Mouse (Mus musculus) limb, embryonic 14.5 days (tissue): ENCODE measurements at regions not wholly inside any gene's neighbourhood (a gene's known extent, or its start where the extent isn't known, plus 50 kb on each side); places are given as distances from the start of the nearest gene placed in this dataset.

ENCODE experiments used
- ATAC-seq: fragments of 200-750 bp; cut with Nextera tagmentation; 2 replicates; pipeline ENCODE4 v1.8.0; 2017; ENCODE audit warnings: low read depth, moderate number of reproducible peaks, moderate TSS enrichment; ENCODE audit not compliant: low FRiP score
- DNase-seq: peaks from one replicate; pipeline ENCODE4 v3.0.0-alpha.2; 2015; ENCODE audit warnings: low spot score
- H3K27ac ChIP-seq: fragments of 300-500 bp; sonication (generic); replicated peaks from 2 replicates; pipeline ENCODE4 v1.5.1; 2014; ENCODE audit warnings: low read depth, mild to moderate bottlenecking, low read length, moderate library complexity, mixed read lengths
- H3K27me3 ChIP-seq: fragments of 300-500 bp; sonication (generic); 2 replicates; pipeline ENCODE4 v1.6.1; 2014; ENCODE audit warnings: low read length, mixed read lengths; ENCODE audit not compliant: control insufficient read depth, insufficient read depth
- H3K36me3 ChIP-seq: fragments of 300-500 bp; sonication (generic); 2 replicates; pipeline ENCODE4 v1.6.1; 2014; ENCODE audit warnings: mild to moderate bottlenecking, low read length, moderate library complexity, mixed read lengths; ENCODE audit not compliant: control insufficient read depth, insufficient read depth
- H3K4me1 ChIP-seq: fragments of 300-500 bp; sonication (generic); 2 replicates; pipeline ENCODE4 v1.6.1; 2014; ENCODE audit warnings: antibody characterized with exemption, low read length, mixed read lengths; ENCODE audit not compliant: control insufficient read depth, insufficient read depth
- H3K4me2 ChIP-seq: fragments of 300-500 bp; sonication (generic); replicated peaks from 2 replicates; pipeline ENCODE4 v1.6.1; 2014; ENCODE audit warnings: low read depth, mild to moderate bottlenecking, low read length, moderate library complexity; ENCODE audit not compliant: severe bottlenecking
- H3K4me3 ChIP-seq: fragments of 300-500 bp; sonication (generic); replicated peaks from 2 replicates; pipeline ENCODE4 v1.5.1; 2014; ENCODE audit warnings: low read length
- H3K9ac ChIP-seq: fragments of 300-500 bp; sonication (generic); 2 replicates; pipeline ENCODE4 v1.6.1; 2014; ENCODE audit warnings: mild to moderate bottlenecking, low read depth, low read length, moderate library complexity; ENCODE audit not compliant: severe bottlenecking
- H3K9me3 ChIP-seq: fragments of 300-500 bp; sonication (generic); 2 replicates; pipeline ENCODE4 v1.6.1; 2016; ENCODE audit warnings: low read length; ENCODE audit not compliant: control insufficient read depth
- POLR2A ChIP-seq: fragments of 200-500 bp; IDR thresholded peaks from 2 replicates; pipeline ENCODE4 v1.8.0; 2012; ENCODE audit warnings: inconsistent platforms, mild to moderate bottlenecking, moderate library complexity, borderline replicate concordance; ENCODE audit not compliant: insufficient read depth, insufficient read length; ENCODE audit errors: extremely low read depth
- WGBS: fragments of 180-500 bp; shearing (Covaris S2); extraction: QIAGEN DNeasy Blood & Tissue Kit; methylation state at CpG from one replicate; pipeline ENCODE4 v1.1.7; 2014; 5-methylcytosine and 5-hydroxymethylcytosine counted together

GRCm38 (mm10) chrX:12466312-12466711, 121.3 kb upstream of the Atp6ap2 start:
- no peak for ATAC-seq
- H3K36me3 ChIP-seq: no peaks in the 10 kb centered on the region
- H3K27ac ChIP-seq: no peak overlapping the region
- no peak overlapping the region for H3K9ac ChIP-seq
- H3K4me3 ChIP-seq: no peak overlapping the region
- H3K4me1 ChIP-seq: peaks cover 12% of the 10 kb centered on the region; the same call in 1 of the 2 replicates
- no peaks in the 10 kb centered on the region for H3K27me3 ChIP-seq
- no peak overlapping the region for H3K4me2 ChIP-seq
- DNase-seq: no peak
- WGBS: 38% methylated on average over 10 of the region's 10 CpGs
- H3K9me3 ChIP-seq: no peaks in the 10 kb centered on the region
- TF ChIP-seq POLR2A: no peak

- TF ChIP-seq POLR2A: no peak
- DNase-seq (no peak), ATAC-seq (peak; percentile 47; the same call in 1 of the 2 replicates)
- 31% methylated on average over 6 of the region's 6 CpGs for WGBS
- no peaks in the 10 kb centered on the region for H3K27me3 ChIP-seq
- no peak overlapping the region for H3K4me2 ChIP-seq
- peaks cover 12% of the 10 kb centered on the region; the same call in 1 of the 2 replicates for H3K4me1 ChIP-seq
- no peak overlapping the region for H3K4me3 ChIP-seq
- H3K9ac ChIP-seq: no peak overlapping the region
- H3K36me3 ChIP-seq: no peaks in the 10 kb centered on the region
- no peaks in the 10 kb centered on the region for H3K9me3 ChIP-seq
- no peak overlapping the region for H3K27ac ChIP-seq
These were observed 120.7 kb upstream of the Atp6ap2 start for GRCm38 (mm10) chrX:12466897-12467296.

DNA sequence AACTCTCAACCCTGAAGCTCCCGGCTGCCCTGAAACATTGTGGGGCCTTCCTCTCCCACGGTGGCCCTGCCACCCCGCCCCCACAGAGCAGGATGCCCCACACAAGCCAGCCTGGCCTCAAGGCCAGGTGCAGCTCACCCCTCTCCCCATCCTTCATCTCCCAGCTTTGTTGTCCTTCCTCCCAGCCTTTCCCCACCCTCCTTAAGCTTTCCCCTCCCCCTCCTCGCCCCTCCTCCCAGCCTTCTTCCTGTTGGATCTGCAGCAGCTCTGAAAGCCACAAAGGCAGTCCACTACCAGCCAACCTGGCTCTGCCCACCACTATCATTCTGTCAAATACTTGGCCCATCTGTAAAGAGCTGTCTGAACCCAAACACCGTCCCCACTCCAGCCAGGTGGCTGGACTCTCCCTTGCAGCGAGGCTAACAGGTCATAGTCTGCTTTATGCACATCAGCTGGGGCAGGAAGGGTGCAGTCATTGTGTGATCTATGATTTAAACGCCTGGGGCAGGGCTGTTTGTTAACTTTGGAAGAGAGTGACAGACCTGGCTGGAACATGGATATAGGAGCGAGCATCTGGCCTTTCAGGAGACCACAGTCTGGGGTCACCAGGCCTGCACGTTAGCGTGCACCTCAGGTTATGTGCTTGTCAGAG, 119.9 kb upstream of the Atp6ap2 start:
- no peak for DNase-seq
- Histone ChIP-seq H3K27ac (no peak overlapping the region), H3K4me2 (no peak overlapping the region), H3K27me3 (no peaks in the 10 kb centered on the region), H3K4me3 (no peak overlapping the region), H3K9ac (no peak overlapping the region), H3K4me1 (peaks cover 12% of the 10 kb centered on the region; the same call in 1 of the 2 replicates), H3K9me3 (no peaks in the 10 kb centered on the region), H3K36me3 (no peaks in the 10 kb centered on the region)
- no peak for TF ChIP-seq POLR2A
- 49% methylated on average over 10 of the region's 10 CpGs for WGBS
- ATAC-seq: no peak

DNA sequence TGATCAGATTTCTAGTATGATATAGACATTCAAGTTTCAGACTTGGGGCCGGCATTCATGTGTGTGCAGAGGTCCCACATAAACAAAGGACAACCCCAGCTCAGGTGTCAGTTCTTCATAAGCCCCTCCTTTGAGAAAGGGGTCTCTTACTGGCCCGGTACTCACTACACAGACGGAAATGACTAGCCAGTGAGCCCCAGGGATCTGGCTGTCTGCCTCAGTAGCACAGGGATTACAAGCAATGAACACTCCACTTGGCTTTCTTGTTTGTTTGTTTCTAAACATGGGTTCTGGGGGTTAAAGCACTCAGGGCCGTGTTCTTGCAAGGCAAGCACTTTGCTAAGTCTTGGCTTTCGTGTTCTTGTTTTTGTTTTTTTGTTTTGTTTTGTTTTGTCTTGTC, 115.3 kb upstream of the Atp6ap2 start:
- no peak overlapping the region for H3K4me2 ChIP-seq
- H3K4me3 ChIP-seq: no peak overlapping the region
- no peaks in the 10 kb centered on the region for H3K36me3 ChIP-seq
- H3K4me1 ChIP-seq: peaks cover 5% of the 10 kb centered on the region; the same call in 1 of the 2 replicates
- H3K9me3 ChIP-seq: no peaks in the 10 kb centered on the region
- ATAC-seq: no peak
- no peak overlapping the region for H3K27ac ChIP-seq
- DNase-seq: no peak
- no peaks in the 10 kb centered on the region for H3K27me3 ChIP-seq
- TF ChIP-seq POLR2A: no peak
- no peak overlapping the region for H3K9ac ChIP-seq
- WGBS: 72% methylated on average over 5 of the region's 5 CpGs

GRCm38 (mm10) chrX:12479207-12479606, 108.4 kb upstream of the Atp6ap2 start:
- H3K4me1 ChIP-seq: no peaks in the 10 kb centered on the region
- TF ChIP-seq POLR2A: no peak
- H3K36me3 ChIP-seq: no peaks in the 10 kb centered on the region
- no peaks in the 10 kb centered on the region for H3K9me3 ChIP-seq
- ATAC-seq (no peak), DNase-seq (no peak)
- no peak overlapping the region for H3K4me3 ChIP-seq
- no peak overlapping the region for H3K27ac ChIP-seq
- no peak overlapping the region for H3K9ac ChIP-seq
- WGBS: 69% methylated on average over 6 of the region's 6 CpGs
- no peaks in the 10 kb centered on the region for H3K27me3 ChIP-seq
- no peak overlapping the region for H3K4me2 ChIP-seq
